Mouse (Mus musculus): Measurements from ENCODE around the gene Creb3l4. TPM values are rescaled to one million over a fixed set of nuclear protein-coding genes. Genes with fewer than 3 reads are reported as not detected.

Gene Creb3l4
- polyA plus RNA-seq, 1 experiment = 2.0 TPM

DNA sequence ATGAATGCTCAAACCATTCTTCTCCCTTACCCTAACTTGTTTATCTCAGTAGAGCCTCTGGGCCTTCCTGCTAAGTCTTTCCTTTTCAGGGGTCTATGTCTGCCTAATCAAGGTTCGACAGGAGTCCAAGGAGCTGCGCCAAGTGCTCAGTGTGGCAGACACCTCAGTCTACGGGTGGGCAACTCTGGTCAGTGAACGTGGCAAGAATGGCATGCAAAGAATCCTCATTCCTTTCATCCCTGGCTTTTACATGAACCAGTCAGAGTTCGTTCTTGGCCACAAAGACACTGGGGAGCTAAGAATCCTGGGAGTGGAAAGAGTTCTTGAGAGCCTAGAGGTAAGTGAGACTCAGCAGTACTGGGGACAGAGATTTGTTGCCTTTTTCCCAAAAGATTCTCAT is 39.7 kb downstream of the Creb3l4 start:
- TF ChIP-seq POLR2A (IDR thresholded peaks at IDR 0.05; ENCODE audit: low read depth, low read length) = no peak
- no peak for TF ChIP-seq CTCF (IDR thresholded peaks at IDR 0.05; ENCODE audit: borderline replicate concordance, insufficient read depth, low read length)
- no peak overlapping the region for H3K27ac ChIP-seq (ENCODE audit: insufficient read depth, low read length)

DNA sequence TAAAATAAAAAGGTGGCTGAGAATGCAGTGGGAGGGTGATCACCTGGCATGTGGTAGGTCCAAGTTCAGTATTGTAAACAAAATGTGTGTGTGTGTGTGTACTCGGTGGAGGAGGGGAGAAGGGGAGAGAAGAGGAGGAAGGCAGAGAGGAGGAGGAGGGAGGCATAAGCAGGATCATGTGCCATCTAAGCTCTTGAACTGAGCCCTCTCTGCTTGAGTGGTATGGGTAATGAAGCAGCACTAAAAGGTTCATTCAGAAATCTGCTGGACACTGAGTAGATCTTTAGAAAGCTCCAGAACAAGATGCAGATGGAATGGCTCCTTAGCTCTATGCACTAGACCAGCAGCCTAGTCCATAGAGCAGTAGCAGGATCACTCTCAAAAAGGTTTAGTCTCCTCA is 40.4 kb downstream of the Creb3l4 start:
- TF ChIP-seq CTCF (IDR thresholded peaks at IDR 0.05; ENCODE audit: borderline replicate concordance, insufficient read depth, low read length) (no peak), POLR2A (IDR thresholded peaks at IDR 0.05; ENCODE audit: low read depth, low read length) (no peak)
- Histone ChIP-seq H3K4me1 (ENCODE audit: control insufficient read depth, insufficient read depth, low read length) (no peaks in the 10 kb centered on the region; the same call in 1 of the 2 replicates), H3K27ac (ENCODE audit: insufficient read depth, low read length) (no peak overlapping the region), H3K4me3 (ENCODE audit: insufficient read depth, low read length) (no peak overlapping the region)

More for the DNA sequence above, 39.7 kb downstream of the Creb3l4 start:
- H3K4me1 ChIP-seq (ENCODE audit: control insufficient read depth, insufficient read depth, low read length) = no peaks in the 10 kb centered on the region; the same call in 1 of the 2 replicates
- no peak overlapping the region for H3K4me3 ChIP-seq (ENCODE audit: insufficient read depth, low read length)

DNA sequence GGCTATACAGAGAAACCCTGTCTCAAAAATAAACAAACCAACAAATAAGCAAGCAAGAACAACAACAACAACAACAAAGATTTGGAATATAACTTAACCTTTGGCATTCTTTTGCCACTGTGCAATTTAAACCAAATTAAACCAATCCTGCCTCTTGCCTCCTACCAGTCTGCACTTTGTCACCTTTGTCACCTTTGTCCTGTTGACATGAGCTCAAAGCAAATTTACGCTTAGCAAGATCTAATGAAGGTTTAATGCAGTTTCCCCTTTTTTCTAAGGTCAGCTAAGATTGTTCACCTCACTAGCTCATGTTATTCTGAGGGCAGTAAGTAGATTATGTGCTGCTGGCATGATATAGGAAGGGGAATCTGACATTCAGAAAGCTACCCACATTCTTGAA is 45.8 kb downstream of the Creb3l4 start:
- Histone ChIP-seq H3K4me3 (ENCODE audit: insufficient read depth, low read length) (no peak overlapping the region), H3K4me1 (ENCODE audit: control insufficient read depth, insufficient read depth, low read length) (no peaks in the 10 kb centered on the region; the same call in 1 of the 2 replicates), H3K27ac (ENCODE audit: insufficient read depth, low read length) (peak overlapping the region; percentile 37; the same call in 1 of the 2 replicates)
- TF ChIP-seq CTCF (IDR thresholded peaks at IDR 0.05; ENCODE audit: borderline replicate concordance, insufficient read depth, low read length) (no peak), POLR2A (IDR thresholded peaks at IDR 0.05; ENCODE audit: low read depth, low read length) (no peak)

DNA sequence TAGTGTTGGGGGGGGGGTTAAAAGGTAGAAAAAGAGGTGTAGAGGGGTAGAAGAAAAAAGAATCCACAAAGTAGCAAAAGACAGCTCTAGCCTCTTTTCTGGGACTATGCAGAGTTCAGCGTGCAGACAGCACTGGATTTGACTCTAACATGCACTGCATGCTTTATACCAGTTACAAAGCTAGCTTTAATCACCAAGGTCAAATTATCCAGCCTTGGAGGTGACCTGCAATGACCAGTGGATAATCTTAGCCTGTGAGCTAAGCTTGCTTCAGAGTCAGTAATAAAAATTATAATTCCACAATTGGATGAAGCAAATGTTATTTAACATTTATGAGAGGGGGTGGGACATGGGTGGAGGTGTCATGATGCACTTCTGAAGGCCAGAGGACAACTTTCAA is 47.7 kb downstream of the Creb3l4 start:
- TF ChIP-seq POLR2A (IDR thresholded peaks at IDR 0.05; ENCODE audit: low read depth, low read length) (no peak), CTCF (IDR thresholded peaks at IDR 0.05; ENCODE audit: borderline replicate concordance, insufficient read depth, low read length) (no peak)
- H3K4me3 ChIP-seq (ENCODE audit: insufficient read depth, low read length) = no peak overlapping the region
- H3K4me1 ChIP-seq (ENCODE audit: control insufficient read depth, insufficient read depth, low read length) = no peaks in the 10 kb centered on the region; the same call in 1 of the 2 replicates
- H3K27ac ChIP-seq (ENCODE audit: insufficient read depth, low read length) = no peak overlapping the region

DNA sequence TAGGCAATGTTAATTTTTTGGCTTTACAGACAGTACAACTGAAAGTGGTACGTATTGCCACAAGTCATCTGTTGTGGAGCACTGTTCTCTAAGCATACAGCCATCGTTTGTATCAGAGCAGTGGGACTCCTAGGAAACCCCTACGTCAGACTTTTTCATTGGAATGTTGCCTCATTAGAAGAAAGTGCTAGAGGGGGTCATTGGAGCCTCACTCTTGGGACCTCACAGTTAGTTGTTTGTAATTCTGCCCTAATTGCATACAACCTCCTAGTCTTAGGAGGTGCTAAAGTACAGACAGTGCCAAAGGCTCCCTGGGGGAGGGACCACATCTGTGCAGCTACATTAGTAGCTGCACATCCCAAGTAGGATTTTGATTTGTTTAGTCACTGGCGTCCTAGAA is 48.6 kb downstream of the Creb3l4 start:
- H3K27ac ChIP-seq (ENCODE audit: insufficient read depth, low read length) = no peak overlapping the region
- TF ChIP-seq POLR2A (IDR thresholded peaks at IDR 0.05; ENCODE audit: low read depth, low read length) (no peak), CTCF (IDR thresholded peaks at IDR 0.05; ENCODE audit: borderline replicate concordance, insufficient read depth, low read length) (no peak)
- H3K4me1 ChIP-seq (ENCODE audit: control insufficient read depth, insufficient read depth, low read length) = no peaks in the 10 kb centered on the region; the same call in 1 of the 2 replicates
- H3K4me3 ChIP-seq (ENCODE audit: insufficient read depth, low read length) = no peak overlapping the region

DNA sequence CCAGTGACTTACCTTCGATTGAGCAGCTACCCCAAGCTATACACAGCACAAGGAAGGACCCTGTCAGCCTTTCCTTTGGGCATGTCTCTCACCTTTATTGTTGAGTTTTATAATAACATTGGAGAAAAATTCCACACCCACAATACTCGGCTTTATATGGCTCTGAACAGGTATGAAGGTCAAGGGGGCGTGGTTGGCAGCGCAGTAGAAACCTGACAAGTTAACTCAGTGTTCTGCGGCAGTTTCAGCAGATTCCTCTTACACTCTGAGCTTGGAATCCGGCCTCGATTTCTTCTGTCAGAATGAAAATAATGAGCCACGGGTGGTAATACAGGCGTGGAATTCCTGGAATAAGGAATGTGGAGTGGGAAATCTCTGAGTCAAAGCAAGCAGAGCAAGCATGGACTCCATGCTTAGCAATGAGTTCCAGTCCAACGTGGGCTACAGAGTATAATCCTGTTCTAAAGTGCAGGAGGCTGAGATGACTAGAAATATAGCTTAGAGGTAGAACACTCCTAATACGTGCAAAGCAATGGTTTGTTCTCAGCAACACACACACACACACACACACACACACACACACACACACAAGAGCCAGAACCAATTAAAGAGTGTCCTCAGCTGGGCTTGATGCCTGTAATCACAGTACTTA is 52.3 kb downstream of the Creb3l4 start:
- no peaks in the 10 kb centered on the region for H3K4me1 ChIP-seq (ENCODE audit: control insufficient read depth, insufficient read depth, low read length)
- H3K4me3 ChIP-seq (ENCODE audit: insufficient read depth, low read length) = no peak overlapping the region
- TF ChIP-seq POLR2A (IDR thresholded peaks at IDR 0.05; ENCODE audit: low read depth, low read length) (no peak), CTCF (IDR thresholded peaks at IDR 0.05; ENCODE audit: borderline replicate concordance, insufficient read depth, low read length) (no peak)
- no peak overlapping the region for H3K27ac ChIP-seq (ENCODE audit: insufficient read depth, low read length)

Other genes starting within 250 kb of the Creb3l4 start
- 132 and 163 TPM in 2 replicates for gene Hax1, start 244.7 kb downstream of the Creb3l4 start, polyA plus RNA-seq (2011; ENCODE audit: insufficient read length, low read depth, missing spikeins)
- 110 and 114 TPM in 2 replicates for gene 4933434E20Rik, start 191.9 kb downstream of the Creb3l4 start, polyA plus RNA-seq (2011; ENCODE audit: insufficient read length, low read depth, missing spikeins)
- 241 and 256 TPM in 2 replicates for gene Ubap2l, start 190.9 kb downstream of the Creb3l4 start, polyA plus RNA-seq (2011; ENCODE audit: insufficient read length, low read depth, missing spikeins)
- gene Tpm3, start 170.9 kb downstream of the Creb3l4 start, polyA plus RNA-seq (2011; ENCODE audit: insufficient read length, low read depth, missing spikeins) = 498 and 523 TPM in 2 replicates
- 0.86 and 0.99 TPM in 2 replicates for gene Nup210l, start 139.4 kb downstream of the Creb3l4 start, polyA plus RNA-seq (2011; ENCODE audit: insufficient read length, low read depth, missing spikeins)
- gene Rps27, start 29.9 kb downstream of the Creb3l4 start, polyA plus RNA-seq (2011; ENCODE audit: insufficient read length, low read depth, missing spikeins) = 36.9 and 264 TPM in 2 replicates
- gene Rab13, start 29.8 kb downstream of the Creb3l4 start, polyA plus RNA-seq (2011; ENCODE audit: insufficient read length, low read depth, missing spikeins) = 32.1 and 33.5 TPM in 2 replicates
- 47.1 and 47.5 TPM in 2 replicates for gene Jtb, start 11.9 kb downstream of the Creb3l4 start, polyA plus RNA-seq (2011; ENCODE audit: insufficient read length, low read depth, missing spikeins)
- gene Slc39a1, start 4.7 kb upstream of the Creb3l4 start, polyA plus RNA-seq (2011; ENCODE audit: insufficient read length, low read depth, missing spikeins) = 253 and 312 TPM in 2 replicates
- gene Crtc2, start 10.7 kb upstream of the Creb3l4 start, polyA plus RNA-seq (2011; ENCODE audit: insufficient read length, low read depth, missing spikeins) = 29.5 and 34.3 TPM in 2 replicates
- 6.8 and 10.3 TPM in 2 replicates for gene Dennd4b, start 21.7 kb upstream of the Creb3l4 start, polyA plus RNA-seq (2011; ENCODE audit: insufficient read length, low read depth, missing spikeins)
- gene Gatad2b, start 49.7 kb upstream of the Creb3l4 start, polyA plus RNA-seq (2011; ENCODE audit: insufficient read length, low read depth, missing spikeins) = 63.1 and 70.0 TPM in 2 replicates
- 9.0 and 20.0 TPM in 2 replicates for gene Slc27a3, start 146.4 kb upstream of the Creb3l4 start, polyA plus RNA-seq (2011; ENCODE audit: insufficient read length, low read depth, missing spikeins)
- 39.5 and 40.0 TPM in 2 replicates for gene Ints3, start 190.1 kb upstream of the Creb3l4 start, polyA plus RNA-seq (2011; ENCODE audit: insufficient read length, low read depth, missing spikeins)
- gene Npr1, start 222.4 kb upstream of the Creb3l4 start, polyA plus RNA-seq (2011; ENCODE audit: insufficient read length, low read depth, missing spikeins) = 0.18 TPM in 1 of 2 replicates, not detected in the other
- 82.1 and 97.0 TPM in 2 replicates for gene Ilf2, start 232.6 kb upstream of the Creb3l4 start, polyA plus RNA-seq (2011; ENCODE audit: insufficient read length, low read depth, missing spikeins)
- 87.6 and 102 TPM in 2 replicates for gene Snapin, start 247.5 kb upstream of the Creb3l4 start, polyA plus RNA-seq (2011; ENCODE audit: insufficient read length, low read depth, missing spikeins)